Mouse (Mus musculus) kidney, adult 2 months (tissue): ENCODE results near the gene Arfrp1. TPM values are rescaled to one million over a fixed set of nuclear protein-coding genes. Genes with fewer than 3 reads are reported as not detected.

Source experiments
- DNase-seq: peaks from one replicate; pipeline ENCODE4 v3.0.0; 2021
- H3K27ac ChIP-seq: fragments of 200-500 bp; 2 replicates; pipeline ENCODE4 v1.5.1; 2012; ENCODE audit warnings: low read depth, low read length, control low read depth, inconsistent platforms; ENCODE audit not compliant: insufficient read depth
- H3K27me3 ChIP-seq: fragments of 200-500 bp; replicated peaks from 2 replicates; pipeline ENCODE4 v1.6.1; 2012; ENCODE audit warnings: mild to moderate bottlenecking, moderate library complexity, low read length, inconsistent platforms; ENCODE audit not compliant: control insufficient read depth, insufficient read depth
- H3K36me3 ChIP-seq: fragments of 200-500 bp; 2 replicates; pipeline ENCODE4 v1.6.1; 2012; ENCODE audit warnings: mild to moderate bottlenecking, moderate library complexity, low read length, inconsistent platforms; ENCODE audit not compliant: control insufficient read depth, insufficient read depth
- H3K4me1 ChIP-seq: fragments of 200-500 bp; 2 replicates; pipeline ENCODE4 v1.6.1; 2011; ENCODE audit warnings: low read length; ENCODE audit not compliant: control insufficient read depth, insufficient read depth
- H3K4me3 ChIP-seq: fragments of 200-500 bp; 2 replicates; pipeline ENCODE4 v1.5.1; 2011; ENCODE audit warnings: mild to moderate bottlenecking, low read depth, low read length, control low read depth; ENCODE audit not compliant: insufficient read depth
- CTCF ChIP-seq: fragments of 200-500 bp; conservative IDR thresholded peaks from 2 replicates; pipeline ENCODE4 v1.5.1; 2011; ENCODE audit warnings: low read depth, mild to moderate bottlenecking, control low read depth, low read length, moderate library complexity, mixed read lengths; ENCODE audit not compliant: insufficient read depth, insufficient read length
- POLR2A ChIP-seq: fragments of 200-500 bp; IDR thresholded peaks from one replicate; pipeline ENCODE4 v1.6.1; 2011; ENCODE audit warnings: low read depth, low read length, control low read depth
- WGBS: fragments of 180-500 bp; shearing (Covaris S2); methylation state at CpG from one replicate; pipeline ENCODE4 v1.1.7; 2018; 5-methylcytosine and 5-hydroxymethylcytosine counted together
- polyA plus RNA-seq: library from polyadenylated mRNA; depleted of rRNA; stranded (reverse); fragments of >200 nt; gene quantifications from 2 replicates; pipeline ENCODE4 v1.2.3, GENCODE M21; 2012; rRNA removed

Gene Arfrp1
- polyA plus RNA-seq, 1 experiment = 36.0 TPM

GRCm38 (mm10) chr2:181314080-181314810 is 51.0 kb downstream of the Arfrp1 start, which contains the start of gene Stmn3:
Stmn3 (minus strand) TSS chr2:181314500.
- peak; percentile 29 for DNase-seq
- no peak for TF ChIP-seq POLR2A
- no peak for TF ChIP-seq CTCF

DNA sequence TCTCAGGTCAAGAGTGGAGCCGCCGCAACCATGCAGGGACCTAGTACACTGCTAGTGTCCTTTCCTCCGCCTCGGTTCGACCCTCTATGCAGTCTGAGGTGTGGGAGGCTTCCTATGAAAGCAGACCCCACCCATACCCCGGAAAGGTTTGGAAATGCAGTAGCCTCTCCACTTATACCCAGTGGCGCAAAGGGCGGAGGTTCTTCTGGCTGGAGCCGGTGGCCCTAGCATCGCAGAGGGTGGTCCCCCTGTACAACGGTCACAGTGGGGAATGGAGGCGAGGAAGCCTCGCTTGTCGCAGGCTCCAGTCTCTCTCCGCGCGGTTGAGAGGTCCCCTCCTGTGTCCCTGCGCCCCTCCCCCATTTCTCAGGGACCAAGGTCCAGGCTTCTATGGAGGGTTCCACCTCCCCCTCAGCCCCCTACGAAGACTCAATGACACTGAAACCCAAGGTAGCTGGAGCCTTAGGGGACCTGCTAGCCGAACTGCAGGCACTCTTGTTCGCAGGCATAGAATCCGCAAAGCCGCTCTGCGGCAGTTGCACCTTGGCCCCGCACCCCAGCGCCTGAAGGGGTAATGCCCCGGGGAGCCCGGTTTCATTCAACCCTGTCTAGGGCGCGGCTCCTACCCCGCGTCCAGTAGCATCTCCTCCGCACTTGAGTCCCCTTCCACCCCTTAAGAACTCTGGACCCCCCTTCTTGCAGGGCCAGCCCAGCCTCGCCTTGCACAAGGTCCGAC is 51.7 kb downstream of the Arfrp1 start:
- H3K4me3 ChIP-seq = no peak overlapping the region
- no peak overlapping the region for H3K27ac ChIP-seq
- TF ChIP-seq CTCF (no peak), POLR2A (no peak)
- WGBS = 7% methylated on average over 35 of the region's 35 CpGs
- no peak for DNase-seq
- H3K4me1 ChIP-seq = peaks cover 5% of the 10 kb centered on the region; the same call in 1 of the 2 replicates
- H3K36me3 ChIP-seq = no peaks in the 10 kb centered on the region
- no peaks in the 10 kb centered on the region for H3K27me3 ChIP-seq

More at GRCm38 (mm10) chr2:181314080-181314810, 51.0 kb downstream of the Arfrp1 start, which contains the start of gene Stmn3:
- Histone ChIP-seq H3K27ac (no peak within 1 kb of the TSS), H3K36me3 (no peaks in the 10 kb centered on the region), H3K4me3 (no peak within 1 kb of the TSS), H3K4me1 (peaks cover 5% of the 10 kb centered on the region), H3K27me3 (no peaks in the 10 kb centered on the region)
- 7% methylated on average over 21 of the region's 23 CpGs for WGBS

- peaks cover 5% of the 10 kb centered on the region; the same call in 1 of the 2 replicates for H3K4me1 ChIP-seq
- WGBS = 18% methylated on average over 5 of the region's 5 CpGs
Observed at GRCm38 (mm10) chr2:181313006-181313343, 52.2 kb downstream of the Arfrp1 start.

GRCm38 (mm10) chr2:181312435-181312834 is 52.8 kb downstream of the Arfrp1 start:
- DNase-seq = no peak
- Histone ChIP-seq H3K36me3 (no peaks in the 10 kb centered on the region), H3K27me3 (no peaks in the 10 kb centered on the region), H3K4me1 (peaks cover 5% of the 10 kb centered on the region; the same call in 1 of the 2 replicates), H3K4me3 (no peak overlapping the region), H3K27ac (no peak overlapping the region)
- TF ChIP-seq CTCF = no peak
- no peak for TF ChIP-seq POLR2A
- WGBS = 86% methylated on average over 3 of the region's 3 CpGs

More at GRCm38 (mm10) chr2:181313006-181313343, 52.2 kb downstream of the Arfrp1 start:
- Histone ChIP-seq H3K4me3 (no peak overlapping the region), H3K27ac (no peak overlapping the region), H3K27me3 (no peaks in the 10 kb centered on the region), H3K36me3 (no peaks in the 10 kb centered on the region)
- TF ChIP-seq POLR2A (no peak), CTCF (no peak)
- DNase-seq = no peak

Other genes with a start within 250 kb of the Arfrp1 start
- gene Kcnq2, start 230.1 kb downstream of the Arfrp1 start, polyA plus RNA-seq = 0.05 and 0.31 TPM in 2 replicates
- gene Eef1a2, start 208.4 kb downstream of the Arfrp1 start, polyA plus RNA-seq = 0.92 and 18.7 TPM in 2 replicates
- 162 and 168 TPM in 2 replicates for gene Ppdpf, start 178.2 kb downstream of the Arfrp1 start, polyA plus RNA-seq
- 0.12 and 0.16 TPM in 2 replicates for gene Ptk6, start 162.6 kb downstream of the Arfrp1 start, polyA plus RNA-seq
- gene Srms, start 152.2 kb downstream of the Arfrp1 start, polyA plus RNA-seq = 0.87 and 0.91 TPM in 2 replicates
- 0.72 and 0.77 TPM in 2 replicates for gene Fndc11, start 145.4 kb downstream of the Arfrp1 start, polyA plus RNA-seq
- gene Helz2, start 123.4 kb downstream of the Arfrp1 start, polyA plus RNA-seq = 15.4 and 17.5 TPM in 2 replicates
- gene Gmeb2, start 77.4 kb downstream of the Arfrp1 start, polyA plus RNA-seq = 12.8 and 14.5 TPM in 2 replicates
- 0.46 and 2.4 TPM in 2 replicates for gene Stmn3, start 50.9 kb downstream of the Arfrp1 start, polyA plus RNA-seq
- 30.2 and 30.9 TPM in 2 replicates for gene Rtel1, start 45.7 kb downstream of the Arfrp1 start, polyA plus RNA-seq
- 29.6 and 35.2 TPM in 2 replicates for gene Zgpat, start 476 bp downstream of the Arfrp1 start, polyA plus RNA-seq
- gene Lime1, start 14.7 kb upstream of the Arfrp1 start, polyA plus RNA-seq = 35.1 and 53.7 TPM in 2 replicates
- gene Zbtb46, start 94.0 kb upstream of the Arfrp1 start, polyA plus RNA-seq = 7.7 and 8.0 TPM in 2 replicates
- not detected in 2 replicates for gene Abhd16b, start 127.8 kb upstream of the Arfrp1 start, polyA plus RNA-seq
- gene Tpd52l2, start 131.7 kb upstream of the Arfrp1 start, polyA plus RNA-seq = 35.2 and 41.5 TPM in 2 replicates
- 55.5 and 65.1 TPM in 2 replicates for gene Dnajc5, start 155.1 kb upstream of the Arfrp1 start, polyA plus RNA-seq
- gene Uckl1, start 219.5 kb upstream of the Arfrp1 start, polyA plus RNA-seq = 107 and 130 TPM in 2 replicates
- gene Prpf6, start 226.5 kb upstream of the Arfrp1 start, polyA plus RNA-seq = 19.6 and 22.1 TPM in 2 replicates
- 32.2 and 41.3 TPM in 2 replicates for gene Zfp512b, start 227.4 kb upstream of the Arfrp1 start, polyA plus RNA-seq
- gene Samd10, start 233.8 kb upstream of the Arfrp1 start, polyA plus RNA-seq = 26.1 and 30.2 TPM in 2 replicates